Mouse (Mus musculus): Measurements from ENCODE around the gene Synrg.

- no peak for TF ChIP-seq POLR2A (IDR thresholded peaks at IDR 0.05; ENCODE audit: extremely low read depth, insufficient read depth, low read length)
- no peak for TF ChIP-seq CTCF (IDR thresholded peaks at IDR 0.05; ENCODE audit: low read depth, low read length)
Observed at GRCm38 (mm10) chr11:84013105-84013504, 48.9 kb downstream of the Synrg start.

Measured in liver, adult 2 months (tissue).